Mouse (Mus musculus) cerebellum, postnatal 25 days (tissue): ENCODE data around the gene L3mbtl1.
"Not testable (repeated sequence)": the region's sequence is repeated elsewhere in the genome, so short reads cannot be mapped to it uniquely, and the experiment has no call there.

Source experiments
- DNase-seq, 2 experiments: peaks; one replicate each; pipeline ENCODE4 v3.0.0; 2021; ENCODE audit warnings: mixed read lengths in 2 of 2

The L3mbtl1 gene

GRCm38 (mm10) chr2:162943148-162943846, at the start of gene L3mbtl1:
TSS of gene L3mbtl1 (plus strand) at chr2:162943472.
- peak; percentile 72 to 77 for DNase-seq

- not testable (repeated sequence) for DNase-seq
Measured at GRCm38 (mm10) chr2:162899256-162899655, 44.0 kb upstream of the L3mbtl1 start.

GRCm38 (mm10) chr2:162899880-162900589, 43.2 kb upstream of the L3mbtl1 start:
- no peak for DNase-seq

- no peak for DNase-seq
Measured at GRCm38 (mm10) chr2:162900590-162900916, 42.7 kb upstream of the L3mbtl1 start.

DNA sequence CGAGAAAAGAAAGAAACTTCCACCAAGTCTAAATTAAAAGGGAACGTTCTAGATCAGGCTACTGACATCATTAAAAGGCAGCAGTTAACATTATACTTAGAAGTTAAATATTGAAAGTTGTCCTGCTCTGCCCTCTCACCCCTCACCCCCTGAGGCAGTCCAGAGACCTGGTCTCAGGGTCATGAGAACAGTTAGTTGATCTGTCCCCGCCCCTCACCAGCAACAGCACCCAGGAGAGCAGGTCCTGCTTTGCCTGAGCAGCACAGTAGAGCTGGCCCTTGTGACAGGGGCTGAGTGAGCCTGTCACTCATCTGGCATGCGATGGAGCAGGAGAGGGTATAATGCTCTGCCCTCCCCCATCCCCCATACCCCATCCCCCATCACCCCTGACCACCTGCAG, 37.4 kb upstream of the L3mbtl1 start:
- no peak for DNase-seq

- DNase-seq = peak; percentile 80 to 81
Measured at GRCm38 (mm10) chr2:162908052-162908491, 35.2 kb upstream of the L3mbtl1 start.

- DNase-seq = no peak
Measured at GRCm38 (mm10) chr2:162914040-162914439, 29.2 kb upstream of the L3mbtl1 start.

DNA sequence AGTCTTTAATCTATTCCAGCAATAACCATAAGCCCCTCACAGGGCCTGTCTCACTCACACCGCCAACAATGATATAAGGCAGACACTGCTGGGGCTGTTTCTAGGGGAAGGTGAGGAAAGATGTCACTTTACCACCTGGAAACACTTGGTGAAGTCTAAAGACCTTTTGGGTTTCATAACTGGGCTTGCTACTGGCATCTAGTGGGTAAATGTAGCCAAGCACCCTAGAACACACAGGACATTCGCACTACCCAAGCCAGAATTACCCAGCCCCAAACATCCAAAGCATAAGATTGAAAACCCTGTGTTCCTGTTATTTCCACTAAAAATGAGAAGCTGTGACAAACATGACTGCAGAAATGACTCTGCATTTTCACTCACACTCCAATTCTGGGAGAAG, 28.8 kb upstream of the L3mbtl1 start:
- peak in 1 of 2 experiments; percentile 29 for DNase-seq

DNA sequence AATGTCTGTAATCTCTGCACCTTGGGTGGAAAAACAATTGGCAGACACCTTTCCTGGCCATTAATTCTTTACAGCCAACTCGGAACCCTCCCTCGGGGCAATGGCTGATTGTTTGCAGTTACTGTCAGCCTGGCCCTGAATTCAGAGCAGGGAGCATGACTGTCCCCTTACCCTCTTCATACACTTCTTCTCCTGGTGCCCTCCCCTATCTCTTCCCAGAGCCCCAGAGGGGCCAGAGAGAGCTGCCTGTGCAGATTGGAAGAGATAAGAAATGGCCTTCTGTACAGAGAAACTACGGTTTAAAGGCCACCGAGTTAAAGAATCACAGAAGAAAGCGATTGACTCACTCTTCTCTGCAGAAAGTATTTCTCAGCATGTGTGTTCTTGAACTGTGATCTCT, 23.3 kb upstream of the L3mbtl1 start:
- no peak for DNase-seq

- peak; percentile 37 to 64 for DNase-seq
Measured at GRCm38 (mm10) chr2:162922183-162922582, 21.1 kb upstream of the L3mbtl1 start.

- no peak for DNase-seq
Measured at GRCm38 (mm10) chr2:162922834-162923233, 20.4 kb upstream of the L3mbtl1 start.

DNA sequence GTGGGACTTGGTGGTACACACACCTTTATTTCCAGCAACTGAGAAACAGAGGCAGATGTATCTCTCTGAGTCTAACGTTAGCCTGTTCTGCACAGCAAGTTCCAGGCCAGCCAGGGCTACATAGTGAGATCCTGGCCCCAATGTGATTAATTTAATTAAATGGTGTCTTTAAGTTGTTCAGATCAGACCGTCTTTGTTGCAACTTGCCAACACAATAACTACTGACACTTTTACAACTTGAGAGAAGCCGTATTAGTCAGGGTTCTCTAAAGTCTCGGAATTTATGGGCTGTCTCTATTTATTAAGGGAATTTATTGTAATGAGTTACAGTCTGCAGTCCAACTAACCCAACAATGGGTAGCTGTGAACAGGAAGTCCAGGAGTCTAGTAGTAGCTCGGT, 19.1 kb upstream of the L3mbtl1 start:
- DNase-seq = no peak

- no peak for DNase-seq
Measured at GRCm38 (mm10) chr2:162927918-162928585, 15.2 kb upstream of the L3mbtl1 start.

DNA sequence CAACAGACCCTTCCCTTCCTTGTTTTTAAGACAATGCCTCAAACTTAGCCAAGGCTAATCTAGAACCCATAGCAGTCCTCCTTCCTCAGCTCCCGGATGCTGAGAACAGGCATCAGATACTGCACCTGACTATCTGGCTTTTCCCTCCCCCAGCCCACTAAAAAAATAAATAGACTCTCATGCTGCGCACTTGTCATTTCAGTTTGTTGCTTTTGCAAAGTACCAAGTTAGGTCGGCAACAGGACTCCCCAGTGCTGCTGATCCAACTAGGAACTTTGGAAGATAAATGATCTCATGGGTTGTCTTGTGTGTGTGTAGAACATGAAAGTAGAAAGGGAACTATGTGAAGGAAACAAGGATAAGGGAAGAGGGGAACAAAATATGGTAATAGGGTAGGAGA, 13.6 kb upstream of the L3mbtl1 start:
- DNase-seq = no peak

- DNase-seq = no peak
Measured at GRCm38 (mm10) chr2:162930516-162931122, 12.7 kb upstream of the L3mbtl1 start.

DNA sequence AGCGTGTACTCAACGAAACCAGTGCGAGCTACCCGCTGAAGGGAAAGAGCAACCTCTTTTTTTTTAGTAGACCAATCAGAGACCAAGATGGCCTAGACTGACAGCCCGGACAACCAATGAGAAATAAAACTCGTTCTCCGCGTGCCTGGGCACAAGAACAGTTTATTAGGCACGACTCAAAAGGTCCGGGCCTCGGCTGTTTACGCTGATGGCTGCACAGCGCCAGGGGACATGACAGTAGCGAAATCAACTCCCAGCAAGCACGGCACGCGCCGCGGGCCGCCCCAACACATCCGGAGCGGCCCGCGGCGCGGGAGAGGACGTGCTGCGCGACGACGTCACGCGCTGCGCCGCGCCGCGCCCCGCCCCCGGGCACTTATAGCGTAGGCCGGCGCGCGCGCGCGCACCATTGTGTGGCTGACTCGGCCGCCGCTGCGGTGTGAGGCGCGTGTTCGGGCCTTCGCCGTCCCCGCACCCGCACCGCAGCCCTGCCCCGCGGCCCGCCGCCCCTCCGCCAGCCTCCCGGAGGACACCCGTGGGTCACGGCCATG, 12.1 kb upstream of the L3mbtl1 start, which contains the start of gene Srsf6:
Gene Srsf6, plus strand, starts transcription at position 406 of the 551 bp plus-strand sequence.
- peak; percentile 93 to 97 for DNase-seq

- DNase-seq = peak; percentile 82 to 84
Measured at GRCm38 (mm10) chr2:162931674-162932650, 11.3 kb upstream of the L3mbtl1 start.

DNA sequence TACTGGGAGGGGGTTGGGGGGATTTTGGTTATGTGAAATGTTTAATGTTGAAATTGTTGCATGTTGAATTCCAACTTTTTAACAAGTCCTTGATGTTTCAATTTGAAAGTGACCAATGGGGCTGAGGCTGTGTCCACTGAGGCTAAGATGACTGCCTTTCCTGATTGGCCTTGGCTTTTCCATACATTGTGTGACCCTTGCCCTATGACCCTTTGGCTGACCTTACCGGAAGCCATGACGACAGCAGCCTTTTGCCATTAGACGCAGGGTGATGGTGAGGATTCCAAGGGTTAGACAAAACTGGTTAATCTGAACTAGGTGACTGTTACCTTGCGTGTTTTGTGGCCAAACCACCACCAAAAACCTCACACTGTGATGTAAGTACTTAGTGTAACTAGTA, 10.6 kb upstream of the L3mbtl1 start:
- peak in 1 of 2 experiments; percentile 24 for DNase-seq

DNA sequence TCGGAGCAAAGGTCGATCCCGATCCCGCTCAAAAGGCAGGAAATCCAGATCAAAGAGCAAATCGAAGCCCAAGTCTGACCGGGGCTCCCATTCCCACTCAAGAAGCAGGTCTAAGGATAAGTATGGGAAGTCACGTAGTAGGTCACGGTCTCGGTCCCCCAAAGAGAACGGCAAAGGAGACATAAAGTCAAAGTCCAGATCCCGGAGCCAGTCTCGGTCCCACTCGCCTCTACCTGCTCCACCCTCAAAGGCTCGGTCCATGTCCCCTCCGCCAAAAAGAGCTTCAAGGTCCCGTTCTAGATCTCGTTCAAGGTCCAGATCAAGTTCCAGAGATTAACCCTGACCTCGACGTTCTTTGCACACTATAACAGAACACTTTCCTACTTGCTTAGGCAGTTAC, 8.9 kb upstream of the L3mbtl1 start:
- DNase-seq = no peak

DNA sequence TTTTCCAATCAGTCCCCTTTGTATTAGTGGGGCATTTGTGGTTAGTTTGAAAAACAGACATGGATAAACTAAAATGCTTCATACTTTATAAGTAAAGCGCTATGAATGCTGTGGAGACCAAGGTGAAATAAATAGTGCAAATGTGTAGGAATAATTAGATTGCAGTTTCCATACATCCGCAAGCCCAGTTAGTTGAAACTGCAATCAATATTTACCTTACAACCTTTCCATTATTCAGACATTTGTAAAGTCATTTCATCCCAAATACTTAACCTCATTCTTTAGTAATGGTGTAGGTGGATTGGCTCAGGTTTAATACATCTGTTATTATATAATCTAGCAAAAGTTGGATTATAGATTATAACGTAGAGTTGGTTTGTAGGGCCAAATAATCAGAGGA, 7.6 kb upstream of the L3mbtl1 start:
- no peak for DNase-seq

GRCm38 (mm10) chr2:162939562-162939961, 3.7 kb upstream of the L3mbtl1 start:
- no peak for DNase-seq

DNA sequence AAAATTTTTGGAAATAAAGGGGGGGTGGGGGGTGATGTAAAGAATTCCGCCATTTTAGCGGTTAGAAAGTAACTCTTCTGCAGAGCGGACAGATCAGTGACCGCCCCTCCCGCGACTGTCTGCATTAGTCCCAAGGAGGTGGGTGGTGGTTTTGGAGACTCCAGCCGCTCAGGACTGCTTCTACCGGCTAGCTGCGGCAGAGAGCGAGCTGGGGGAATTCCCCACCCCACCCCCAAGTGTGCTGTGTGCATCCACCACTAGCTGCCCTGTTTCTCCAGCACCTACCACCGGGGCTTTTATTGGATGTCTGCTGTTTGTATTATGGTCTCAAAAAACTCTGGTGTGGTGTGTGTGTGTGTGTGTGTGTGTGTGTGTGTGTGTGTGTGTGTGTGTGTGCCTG, 659 bp downstream of the L3mbtl1 start:
- DNase-seq = no peak
